Mouse (Mus musculus) forebrain, embryonic 14.5 days (tissue): ENCODE results near the gene AU018091. TPM values are rescaled to one million over a fixed set of nuclear protein-coding genes. Genes with fewer than 3 reads are reported as not detected.

ENCODE experiments used
- ATAC-seq: fragments of 200-750 bp; cut with Nextera tagmentation; 2 replicates; pipeline ENCODE4 v1.8.0; 2017; ENCODE audit warnings: mild to moderate bottlenecking, moderate library complexity
- DNase-seq: peaks from one replicate; pipeline ENCODE4 v3.0.0-alpha.2; 2015; ENCODE audit warnings: low spot score
- H3K27ac ChIP-seq: fragments of 300-500 bp; sonication (generic); 2 replicates; pipeline ENCODE4 v1.5.1; 2014; ENCODE audit warnings: low read depth, mild to moderate bottlenecking, control low read depth, low read length, moderate library complexity
- H3K27me3 ChIP-seq: fragments of 300-500 bp; sonication (generic); replicated peaks from 2 replicates; pipeline ENCODE4 v1.6.1; 2014; ENCODE audit warnings: low read length, control low read depth, mixed read lengths; ENCODE audit not compliant: control insufficient read depth, insufficient read depth
- H3K36me3 ChIP-seq: fragments of 300-500 bp; sonication (generic); 2 replicates; pipeline ENCODE4 v1.6.1; 2014; ENCODE audit warnings: low read length, control low read depth; ENCODE audit not compliant: control insufficient read depth, insufficient read depth
- H3K4me1 ChIP-seq: fragments of 300-500 bp; sonication (generic); 2 replicates; pipeline ENCODE4 v1.6.1; 2014; ENCODE audit warnings: antibody characterized with exemption, low read length, control low read depth; ENCODE audit not compliant: control insufficient read depth, insufficient read depth
- H3K4me2 ChIP-seq: fragments of 300-500 bp; sonication (generic); 2 replicates; pipeline ENCODE4 v1.6.1; 2014; ENCODE audit warnings: mild to moderate bottlenecking, control low read depth, low read length
- H3K4me3 ChIP-seq: fragments of 300-500 bp; sonication (generic); 2 replicates; pipeline ENCODE4 v1.5.1; 2014; ENCODE audit warnings: low read depth, low read length, control low read depth
- H3K9ac ChIP-seq: fragments of 300-500 bp; sonication (generic); 2 replicates; pipeline ENCODE4 v1.6.1; 2014; ENCODE audit warnings: mild to moderate bottlenecking, low read length, control low read depth, moderate library complexity
- H3K9me3 ChIP-seq: fragments of 300-500 bp; sonication (generic); replicated peaks from 2 replicates; pipeline ENCODE4 v1.6.1; 2016; ENCODE audit warnings: low read length, control low read depth, mixed read lengths; ENCODE audit not compliant: control insufficient read depth
- WGBS: fragments of 180-500 bp; shearing (Covaris S2); extraction: QIAGEN DNeasy Blood & Tissue Kit; methylation state at CpG from one replicate; pipeline ENCODE4 v1.1.7; 2014; 5-methylcytosine and 5-hydroxymethylcytosine counted together
- polyA plus RNA-seq: library from polyadenylated mRNA; unstranded; fragments of >200 nt; fragmentation: Nextera tagmentation; extraction: Ambion mirVana; gene quantifications from 2 replicates; pipeline ENCODE4 v1.2.1, GENCODE M21; 2014

AU018091 gene
- polyA plus RNA-seq, result not detected in 2 replicates

DNA sequence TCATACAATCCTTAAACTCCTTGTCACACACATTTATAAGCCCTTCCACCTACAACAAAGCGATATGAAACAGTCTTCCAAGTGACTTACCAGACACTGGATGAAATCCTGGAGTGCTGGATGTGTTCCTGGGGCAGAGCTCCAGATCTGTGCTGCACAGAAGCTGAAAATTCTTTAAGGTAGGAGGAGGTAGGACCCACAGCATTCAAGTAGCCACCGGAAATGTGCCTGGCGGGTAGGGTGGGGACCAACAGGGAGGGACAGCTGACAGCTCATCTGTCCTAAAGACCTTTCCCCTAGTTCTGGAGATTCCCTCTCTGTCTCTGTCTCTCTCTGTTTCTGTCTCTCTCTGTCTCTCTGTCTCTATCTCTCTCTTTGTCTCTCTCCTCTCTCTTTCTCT is at the start of gene AU018091:
Gene AU018091, minus strand, starts transcription at position 279 of the 400 bp plus-strand sequence.
- H3K9me3 ChIP-seq, result 0 out of 2 replicates have a peak, but pooled peaks cover 5% of the 10 kb centered on the region
- no peak within 1 kb of the TSS for H3K27ac ChIP-seq
- 82% methylated on average over 3 of the region's 3 CpGs for WGBS
- no peak within 1 kb of the TSS for H3K4me2 ChIP-seq
- no peaks in the 10 kb centered on the region for H3K4me1 ChIP-seq
- H3K4me3 ChIP-seq, result no peak within 1 kb of the TSS
- ATAC-seq (no peak), DNase-seq (no peak)
- H3K27me3 ChIP-seq, result no peaks in the 10 kb centered on the region
- no peaks in the 10 kb centered on the region for H3K36me3 ChIP-seq
- no peak within 1 kb of the TSS for H3K9ac ChIP-seq

DNA sequence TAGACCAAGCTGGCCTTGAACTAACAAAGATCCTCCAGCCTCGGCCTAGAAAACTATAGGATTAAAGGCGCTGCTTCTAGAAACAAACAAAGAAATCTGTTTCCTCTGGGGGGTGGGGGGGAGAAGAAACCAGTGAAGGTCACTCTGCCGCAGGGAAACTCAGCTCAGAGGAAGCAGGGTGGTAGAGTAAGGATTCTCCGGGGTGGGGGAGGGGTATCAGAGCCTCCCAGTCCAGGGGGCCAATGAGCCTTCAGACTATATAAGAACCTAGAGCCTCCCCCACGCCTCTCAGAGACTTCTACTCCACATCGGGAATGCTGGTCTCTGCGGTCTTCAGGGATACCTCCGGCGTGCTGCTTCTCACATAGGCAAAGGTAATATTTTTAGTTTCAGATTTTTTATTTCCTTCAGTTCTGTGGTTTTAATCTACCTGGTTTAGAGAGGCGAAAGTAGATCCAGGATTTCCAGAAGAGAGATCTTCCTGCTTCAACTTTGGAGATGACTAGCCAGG is 48.6 kb upstream of the AU018091 start:
- no peak overlapping the region for H3K4me3 ChIP-seq
- no peak overlapping the region for H3K4me2 ChIP-seq
- no peak for DNase-seq
- H3K9me3 ChIP-seq, result no peaks in the 10 kb centered on the region
- H3K27ac ChIP-seq, result no peak overlapping the region
- H3K27me3 ChIP-seq, result peaks cover 15% of the 10 kb centered on the region; the same call in 1 of the 2 replicates
- ATAC-seq, result no peak
- no peaks in the 10 kb centered on the region for H3K36me3 ChIP-seq
- no peaks in the 10 kb centered on the region for H3K4me1 ChIP-seq
- no peak overlapping the region for H3K9ac ChIP-seq
- 29% methylated on average over 10 of the region's 10 CpGs for WGBS

DNA sequence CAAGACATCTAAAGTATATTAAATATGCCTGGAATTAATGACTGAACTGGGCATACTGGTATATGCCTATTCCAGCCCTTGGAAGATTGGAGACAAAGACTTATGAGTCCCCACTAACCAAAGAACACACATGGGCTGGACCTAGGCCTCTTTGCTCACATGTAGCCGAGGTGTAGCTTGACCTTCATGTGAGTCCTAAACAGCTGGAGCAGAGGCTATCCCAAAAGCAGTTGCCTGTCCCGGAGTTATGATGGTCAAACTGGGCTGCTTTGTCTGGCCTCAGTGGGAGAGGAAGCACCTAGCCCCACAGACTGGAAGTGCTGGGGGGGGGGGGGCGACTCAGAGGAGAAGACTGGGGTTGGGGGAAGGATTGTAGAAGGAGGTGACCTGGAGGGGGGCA is 47.3 kb upstream of the AU018091 start:
- 92% methylated on average over 2 of the region's 3 CpGs for WGBS
- H3K27me3 ChIP-seq, result peaks cover 15% of the 10 kb centered on the region; the same call in 1 of the 2 replicates
- no peak overlapping the region for H3K27ac ChIP-seq
- no peaks in the 10 kb centered on the region for H3K9me3 ChIP-seq
- H3K9ac ChIP-seq, result no peak overlapping the region
- DNase-seq (no peak), ATAC-seq (no peak)
- H3K4me2 ChIP-seq, result no peak overlapping the region
- H3K4me1 ChIP-seq, result no peaks in the 10 kb centered on the region
- H3K4me3 ChIP-seq, result no peak overlapping the region
- H3K36me3 ChIP-seq, result no peaks in the 10 kb centered on the region

DNA sequence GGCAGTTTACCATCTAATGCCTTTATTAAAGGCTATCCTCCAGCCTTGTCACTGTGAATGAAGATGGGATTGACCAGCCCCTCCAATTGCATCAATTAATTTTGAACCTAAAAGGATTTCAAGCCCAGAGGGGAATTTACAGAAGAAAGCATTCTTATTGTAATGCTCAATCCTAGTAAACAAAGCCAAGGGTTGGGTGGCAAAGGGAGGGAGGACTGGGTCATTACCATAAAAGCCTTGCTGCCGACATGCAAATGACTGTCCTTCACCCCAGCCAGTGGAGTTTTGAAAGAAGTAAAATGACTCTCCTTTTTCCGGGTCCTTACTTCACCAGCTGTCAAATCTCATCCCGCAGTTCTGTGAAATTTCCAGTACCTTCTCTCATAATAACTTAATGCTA is 44.6 kb upstream of the AU018091 start:
- H3K9me3 ChIP-seq, result no peaks in the 10 kb centered on the region
- H3K36me3 ChIP-seq, result no peaks in the 10 kb centered on the region
- no peak for ATAC-seq
- WGBS, result 9% methylated on average over 3 of the region's 3 CpGs
- no peaks in the 10 kb centered on the region for H3K4me1 ChIP-seq
- no peak overlapping the region for H3K4me2 ChIP-seq
- peaks cover 5% of the 10 kb centered on the region; the same call in 1 of the 2 replicates for H3K27me3 ChIP-seq
- no peak overlapping the region for H3K27ac ChIP-seq
- DNase-seq, result no peak
- H3K9ac ChIP-seq, result no peak overlapping the region
- no peak overlapping the region for H3K4me3 ChIP-seq

DNA sequence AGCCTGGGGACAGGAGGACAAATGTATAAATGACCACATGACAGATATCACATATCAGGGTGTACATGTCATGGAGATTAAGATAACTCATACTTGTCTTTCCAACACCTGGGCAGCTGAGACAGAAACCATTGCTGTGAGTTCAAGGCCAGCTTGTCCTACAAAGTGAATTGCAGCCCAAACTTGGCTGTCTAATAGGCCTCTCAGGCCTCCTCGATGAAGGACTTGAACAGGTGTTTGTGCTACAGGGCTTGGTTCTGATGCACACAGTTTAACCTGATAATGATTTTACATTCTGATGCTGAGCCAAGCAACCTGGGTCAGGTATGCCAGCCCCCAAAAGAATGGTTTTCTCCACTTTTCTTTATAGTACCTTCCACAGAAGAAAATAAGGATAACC is 44.2 kb upstream of the AU018091 start:
- Histone ChIP-seq H3K4me3 (no peak overlapping the region), H3K27ac (no peak overlapping the region), H3K4me1 (no peaks in the 10 kb centered on the region), H3K9me3 (no peaks in the 10 kb centered on the region), H3K9ac (no peak overlapping the region), H3K4me2 (no peak overlapping the region), H3K36me3 (no peaks in the 10 kb centered on the region), H3K27me3 (peaks cover under 1% of the 10 kb centered on the region; the same call in 1 of the 2 replicates)
- no peak for ATAC-seq
- no peak for DNase-seq
- WGBS, result 45% methylated on average over 1 of the region's 1 CpGs

DNA sequence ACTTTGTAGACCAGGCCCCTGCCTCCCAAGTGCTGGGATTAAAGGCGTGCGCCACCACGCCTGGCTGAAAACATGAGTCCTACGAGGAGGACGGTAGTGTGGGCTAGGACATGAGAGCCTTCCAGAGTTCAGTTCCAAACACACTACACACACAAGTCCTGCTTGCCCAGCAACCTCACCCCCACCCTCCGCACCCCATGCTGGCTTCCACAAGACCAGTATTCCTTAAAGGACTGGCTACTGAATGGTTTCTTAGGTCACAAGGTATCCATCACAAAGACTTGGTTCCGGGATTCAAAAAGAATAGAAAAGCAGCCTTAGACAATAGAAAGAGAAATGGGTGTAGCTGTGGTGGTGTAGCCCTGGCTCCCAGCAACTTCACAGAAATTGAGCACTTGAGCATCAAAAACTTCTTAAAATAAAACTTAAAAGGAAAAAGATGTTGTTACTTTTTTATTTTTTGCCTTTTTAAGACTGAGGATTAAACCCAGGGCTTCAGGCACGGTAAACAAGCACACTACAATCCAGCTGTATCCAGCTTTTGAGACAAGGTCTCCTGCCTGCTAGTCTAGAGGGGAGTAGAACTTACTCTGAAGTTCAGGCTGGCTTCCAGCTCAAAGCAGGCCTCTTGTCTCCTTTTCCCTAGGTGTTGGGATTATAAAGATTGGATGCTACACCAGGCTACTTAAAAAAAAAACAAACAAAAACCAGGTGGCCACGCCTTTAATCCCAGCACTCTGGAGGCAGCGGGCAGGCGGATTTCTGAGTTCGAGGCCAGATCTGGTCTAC is 43.2 kb upstream of the AU018091 start:
- H3K4me1 ChIP-seq, result no peaks in the 10 kb centered on the region
- no peak overlapping the region for H3K27ac ChIP-seq
- H3K4me3 ChIP-seq, result no peak overlapping the region
- no peaks in the 10 kb centered on the region for H3K9me3 ChIP-seq
- no peaks in the 10 kb centered on the region for H3K36me3 ChIP-seq
- H3K9ac ChIP-seq, result no peak overlapping the region
- H3K4me2 ChIP-seq, result no peak overlapping the region
- no peak for DNase-seq
- WGBS, result 42% methylated on average over 12 of the region's 12 CpGs
- ATAC-seq, result no peak
- no peaks in the 10 kb centered on the region for H3K27me3 ChIP-seq

DNA sequence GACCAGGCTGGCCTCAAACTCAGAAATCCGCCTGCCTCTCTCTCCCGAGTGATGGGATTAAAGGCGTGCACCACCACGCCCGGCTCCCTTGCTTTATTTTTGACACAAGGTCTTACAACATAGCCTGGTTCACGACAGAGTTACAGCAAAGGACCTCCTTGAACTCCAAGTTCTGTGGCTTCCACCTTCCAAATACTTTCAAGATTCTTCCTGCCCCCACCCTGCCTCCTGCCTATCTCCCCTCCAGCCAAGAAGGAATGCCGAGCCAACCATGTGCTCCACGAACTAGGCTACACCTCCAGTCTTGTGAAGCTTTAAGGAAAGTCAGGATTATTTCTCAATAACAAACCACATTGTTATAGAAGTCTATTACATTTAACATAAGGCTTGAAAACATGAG is 42.5 kb upstream of the AU018091 start:
- Histone ChIP-seq H3K27ac (no peak overlapping the region), H3K4me1 (no peaks in the 10 kb centered on the region), H3K36me3 (no peaks in the 10 kb centered on the region), H3K9ac (no peak overlapping the region), H3K9me3 (no peaks in the 10 kb centered on the region), H3K4me2 (no peak overlapping the region), H3K27me3 (no peaks in the 10 kb centered on the region), H3K4me3 (no peak overlapping the region)
- DNase-seq, result no peak
- WGBS, result 75% methylated on average over 8 of the region's 8 CpGs
- no peak for ATAC-seq

DNA sequence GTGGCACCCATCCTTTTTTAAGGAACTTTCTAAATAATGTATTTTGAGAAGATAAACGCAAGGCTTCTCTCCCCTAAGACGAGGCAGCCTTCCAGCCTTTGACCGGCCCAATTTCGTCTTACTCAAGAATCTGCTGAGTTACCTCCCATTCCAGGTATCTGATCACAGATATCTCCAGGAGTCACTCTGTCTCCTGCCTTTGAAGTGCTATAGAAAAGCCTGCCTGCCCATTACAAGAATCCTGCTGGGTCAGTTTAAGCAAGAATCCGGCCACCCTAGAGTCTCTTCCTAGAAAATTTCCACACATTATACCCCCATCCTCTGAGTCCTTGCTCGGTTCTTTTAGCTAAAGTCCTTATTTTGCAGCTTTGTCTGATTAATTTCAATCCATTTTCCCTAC is 41.6 kb upstream of the AU018091 start:
- H3K4me1 ChIP-seq, result no peaks in the 10 kb centered on the region
- H3K27me3 ChIP-seq, result no peaks in the 10 kb centered on the region
- H3K9me3 ChIP-seq, result no peaks in the 10 kb centered on the region
- DNase-seq, result no peak
- H3K36me3 ChIP-seq, result no peaks in the 10 kb centered on the region
- WGBS, result 47% methylated on average over 6 of the region's 6 CpGs
- H3K4me3 ChIP-seq, result no peak overlapping the region
- no peak for ATAC-seq
- no peak overlapping the region for H3K4me2 ChIP-seq
- H3K9ac ChIP-seq, result no peak overlapping the region
- H3K27ac ChIP-seq, result no peak overlapping the region

DNA sequence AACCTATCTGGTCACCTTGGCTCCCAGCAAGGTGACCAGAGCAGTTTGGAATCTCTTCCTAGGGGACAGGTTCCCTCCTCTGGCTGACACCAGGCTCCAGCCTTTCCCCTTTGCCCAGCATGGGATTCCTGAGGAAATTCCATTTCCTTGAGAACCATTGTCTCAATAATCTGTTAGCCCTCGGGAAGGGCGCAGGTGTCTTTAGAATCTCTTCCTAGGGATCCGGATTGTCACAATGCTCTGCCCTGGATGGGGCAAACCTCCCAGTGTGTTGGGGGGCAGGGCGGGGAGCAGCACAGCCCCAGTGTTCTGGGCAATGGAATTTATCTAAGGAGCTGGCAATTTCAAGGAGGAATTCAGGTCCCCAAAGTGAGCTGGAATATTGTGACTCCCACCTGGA is 37.5 kb upstream of the AU018091 start:
- H3K36me3 ChIP-seq, result no peaks in the 10 kb centered on the region
- H3K4me2 ChIP-seq, result no peak overlapping the region
- no peaks in the 10 kb centered on the region for H3K27me3 ChIP-seq
- H3K9ac ChIP-seq, result no peak overlapping the region
- no peaks in the 10 kb centered on the region for H3K4me1 ChIP-seq
- H3K27ac ChIP-seq, result no peak overlapping the region
- no peak overlapping the region for H3K4me3 ChIP-seq
- DNase-seq (no peak), ATAC-seq (no peak)
- no peaks in the 10 kb centered on the region for H3K9me3 ChIP-seq
- WGBS, result 5% methylated on average over 4 of the region's 4 CpGs
